8 mouse cellular contexts compared by ENCODE assay signal in the genomic region with DNA sequence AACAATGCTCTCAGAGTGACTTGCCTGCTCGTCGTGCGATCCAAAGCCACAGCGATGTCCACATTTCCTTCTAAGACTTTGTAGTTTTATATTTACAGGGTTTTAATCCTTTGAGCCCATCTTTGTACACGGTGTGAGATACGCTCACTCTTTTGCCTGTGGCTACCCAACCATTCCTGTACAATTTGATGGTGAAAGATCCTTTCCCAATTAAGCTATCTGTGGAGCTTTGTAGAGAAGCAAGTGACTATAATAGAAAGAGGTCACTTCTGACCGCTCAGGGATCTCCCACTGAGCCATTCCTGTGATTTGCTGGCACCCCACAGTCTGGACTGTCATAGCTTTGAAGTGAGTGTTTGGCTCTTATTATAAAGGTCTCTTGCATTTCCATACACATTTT. TPM values are rescaled to one million over a fixed set of nuclear protein-coding genes. Genes with fewer than 3 reads are reported as not detected.
DNase-seq lines count a peak whose midpoint lies in the region; ATAC-seq lines count a peak whose summit lies in the region.
"Had no signal": no experiment of that assay in that cellular context is flagged by ENCODE, and none has a peak within 500 bp of the region (broad histone marks: within the 10 kb centered on the region; RNA-seq: fewer than 3 reads in every experiment).

No protein-coding gene starts in this region.

- DNase-seq in hindbrain, embryonic 10.5 days (ENCODE audit: low spot score), result no peak
- no peak for DNase-seq in hindbrain, embryonic 14.5 days (ENCODE audit: low spot score)
- no peak for DNase-seq in neural tube, embryonic 11.5 days (ENCODE audit: low spot score)
- peak; percentile 15 for DNase-seq in midbrain, embryonic 14.5 days
- no peak for DNase-seq in T-cell, adult 2 months (ENCODE audit: low spot score)
- DNase-seq: thymus, postnatal 14 days had no signal

- 5% methylated on average over 7 of the region's 7 CpGs for WGBS in hindbrain, embryonic 10.5 days
- 4% methylated on average over 7 of the region's 7 CpGs for WGBS in hindbrain, embryonic 14.5 days
- WGBS in neural tube, embryonic 11.5 days, result 12% methylated on average over 7 of the region's 7 CpGs
- 11% methylated on average over 7 of the region's 7 CpGs for WGBS in neural tube, embryonic 15.5 days
- 5% methylated on average over 7 of the region's 7 CpGs for WGBS in forebrain, embryonic 13.5 days
- WGBS in midbrain, embryonic 14.5 days, result 5% methylated on average over 7 of the region's 7 CpGs

- peaks cover 29% of the 10 kb centered on the region for H3K27me3 ChIP-seq in hindbrain, embryonic 10.5 days (ENCODE audit: insufficient read depth, poor library complexity, severe bottlenecking)
- peaks cover 21% of the 10 kb centered on the region for H3K27me3 ChIP-seq in hindbrain, embryonic 14.5 days (ENCODE audit: control insufficient read depth, insufficient read depth, low read length)
- 0 out of 2 replicates have a peak, but pooled peaks cover 3% of the 10 kb centered on the region for H3K27me3 ChIP-seq in neural tube, embryonic 11.5 days (ENCODE audit: control insufficient read depth, insufficient read depth, low read length)
- H3K27me3 ChIP-seq in neural tube, embryonic 15.5 days (replicated peaks), result peaks cover 17% of the 10 kb centered on the region
- H3K27me3 ChIP-seq in forebrain, embryonic 13.5 days, result peaks cover 21% of the 10 kb centered on the region
- H3K27me3 ChIP-seq in midbrain, embryonic 14.5 days (ENCODE audit: control insufficient read depth, insufficient read depth, low read length), result peaks cover 20% of the 10 kb centered on the region

- H3K9me3 ChIP-seq in hindbrain, embryonic 10.5 days, result no peaks in the 10 kb centered on the region
- no peaks in the 10 kb centered on the region for H3K9me3 ChIP-seq in hindbrain, embryonic 14.5 days (ENCODE audit: control insufficient read depth, low read length)
- no peaks in the 10 kb centered on the region for H3K9me3 ChIP-seq in neural tube, embryonic 11.5 days (ENCODE audit: control insufficient read depth, low read length)
- H3K9me3 ChIP-seq in neural tube, embryonic 15.5 days (replicated peaks), result no peaks in the 10 kb centered on the region
- H3K9me3 ChIP-seq in forebrain, embryonic 13.5 days (replicated peaks), result no peaks in the 10 kb centered on the region
- no peaks in the 10 kb centered on the region for H3K9me3 ChIP-seq in midbrain, embryonic 14.5 days (ENCODE audit: control insufficient read depth, low read length)

- H3K4me3 ChIP-seq in hindbrain, embryonic 10.5 days, result peak overlapping the region; percentile 9
- no peak overlapping the region for H3K4me3 ChIP-seq in hindbrain, embryonic 14.5 days (replicated peaks; ENCODE audit: low read length)
- no peak overlapping the region for H3K4me3 ChIP-seq in neural tube, embryonic 11.5 days (ENCODE audit: low read depth, low read length)
- no peak overlapping the region for H3K4me3 ChIP-seq in neural tube, embryonic 15.5 days (replicated peaks)
- no peak overlapping the region for H3K4me3 ChIP-seq in forebrain, embryonic 13.5 days
- H3K4me3 ChIP-seq in midbrain, embryonic 14.5 days (replicated peaks; ENCODE audit: low read depth, low read length), result no peak overlapping the region

- no peak overlapping the region for H3K27ac ChIP-seq in hindbrain, embryonic 10.5 days
- H3K27ac ChIP-seq in hindbrain, embryonic 14.5 days, result no peak overlapping the region
- no peak overlapping the region for H3K27ac ChIP-seq in neural tube, embryonic 11.5 days (ENCODE audit: low read depth, low read length)
- no peak overlapping the region for H3K27ac ChIP-seq in neural tube, embryonic 15.5 days (replicated peaks)
- H3K27ac ChIP-seq in forebrain, embryonic 13.5 days, result no peak overlapping the region
- H3K27ac ChIP-seq in midbrain, embryonic 14.5 days (replicated peaks; ENCODE audit: low read depth, low read length), result no peak overlapping the region

- no peak overlapping the region for H3K4me2 ChIP-seq in hindbrain, embryonic 14.5 days (replicated peaks)
- H3K4me2 ChIP-seq in neural tube, embryonic 11.5 days (ENCODE audit: low read depth), result peak overlapping the region; percentile 26; the same call in 1 of the 2 replicates
- H3K4me2 ChIP-seq in neural tube, embryonic 15.5 days, result no peak overlapping the region
- peak overlapping the region; percentile 32 for H3K4me2 ChIP-seq in forebrain, embryonic 13.5 days
- H3K4me2 ChIP-seq in midbrain, embryonic 14.5 days (ENCODE audit: low read length), result peak overlapping the region; percentile 3; the same call in 1 of the 2 replicates

- no peak overlapping the region for H3K9ac ChIP-seq in hindbrain, embryonic 14.5 days
- no peak overlapping the region for H3K9ac ChIP-seq in neural tube, embryonic 11.5 days (ENCODE audit: low read length)
- H3K9ac ChIP-seq in neural tube, embryonic 15.5 days (replicated peaks), result no peak overlapping the region
- H3K9ac ChIP-seq in forebrain, embryonic 13.5 days, result no peak overlapping the region
- no peak overlapping the region for H3K9ac ChIP-seq in midbrain, embryonic 14.5 days (replicated peaks; ENCODE audit: low read length)

- no peak for ATAC-seq in hindbrain, embryonic 14.5 days (ENCODE audit: low FRiP score)
- ATAC-seq in neural tube, embryonic 11.5 days (ENCODE audit: insufficient read depth, low FRiP score, low TSS enrichment), result no peak
- no peak for ATAC-seq in neural tube, embryonic 15.5 days (ENCODE audit: low FRiP score)
- ATAC-seq in forebrain, embryonic 13.5 days, result no peak
- ATAC-seq in midbrain, embryonic 14.5 days (ENCODE audit: low FRiP score, low TSS enrichment), result no peak

- no peaks in the 10 kb centered on the region for H3K36me3 ChIP-seq in hindbrain, embryonic 10.5 days
- H3K36me3 ChIP-seq in hindbrain, embryonic 14.5 days (replicated peaks; ENCODE audit: control insufficient read depth, insufficient read depth), result no peaks in the 10 kb centered on the region
- H3K36me3 ChIP-seq in neural tube, embryonic 11.5 days (ENCODE audit: control insufficient read depth, insufficient read depth, low read length), result no peaks in the 10 kb centered on the region
- no peaks in the 10 kb centered on the region for H3K36me3 ChIP-seq in neural tube, embryonic 15.5 days
- no peaks in the 10 kb centered on the region for H3K36me3 ChIP-seq in forebrain, embryonic 13.5 days (ENCODE audit: poor library complexity, severe bottlenecking)
- H3K36me3 ChIP-seq in midbrain, embryonic 14.5 days (ENCODE audit: control insufficient read depth, insufficient read depth, low read length), result no peaks in the 10 kb centered on the region

- peaks cover 14% of the 10 kb centered on the region for H3K4me1 ChIP-seq in hindbrain, embryonic 10.5 days (replicated peaks)
- no peaks in the 10 kb centered on the region for H3K4me1 ChIP-seq in hindbrain, embryonic 14.5 days (replicated peaks; ENCODE audit: control insufficient read depth, insufficient read depth, low read length)
- peaks cover 2% of the 10 kb centered on the region; the same call in 1 of the 2 replicates for H3K4me1 ChIP-seq in neural tube, embryonic 11.5 days (ENCODE audit: control insufficient read depth, insufficient read depth, low read length)
- H3K4me1 ChIP-seq in neural tube, embryonic 15.5 days, result no peaks in the 10 kb centered on the region
- 0 out of 2 replicates have a peak, but pooled peaks cover 4% of the 10 kb centered on the region for H3K4me1 ChIP-seq in forebrain, embryonic 13.5 days
- H3K4me1 ChIP-seq in midbrain, embryonic 14.5 days (ENCODE audit: control insufficient read depth, insufficient read depth, low read length), result no peaks in the 10 kb centered on the region

RNA-seq across cellular contexts. Expression of gene Sec61a1, which starts 48.0 kb away (rescaled TPM):
- 206 and 228 TPM in 2 replicates for polyA plus RNA-seq in hindbrain, embryonic 10.5 days (2016; fragmentation: Nextera tagmentation; extraction: Ambion mirVana)
- polyA plus RNA-seq in hindbrain, embryonic 14.5 days (2014; fragmentation: Nextera tagmentation; extraction: Ambion mirVana), result 140 and 155 TPM in 2 replicates
- polyA plus RNA-seq in neural tube, embryonic 11.5 days (2014; fragmentation: Nextera tagmentation; extraction: Ambion mirVana), result 190 and 195 TPM in 2 replicates
- polyA plus RNA-seq in neural tube, embryonic 15.5 days (2015; fragmentation: Nextera tagmentation; extraction: Ambion mirVana), result 138 and 161 TPM in 2 replicates
- polyA plus RNA-seq in forebrain, embryonic 13.5 days (2015; fragmentation: Nextera tagmentation; extraction: Ambion mirVana), result 153 and 170 TPM in 2 replicates
- polyA plus RNA-seq in midbrain, embryonic 14.5 days (2014; fragmentation: Nextera tagmentation; extraction: Ambion mirVana), result 136 and 157 TPM in 2 replicates

Comparison
In these comparisons a context has a peak if more than half of its experiments do, and no peak if none do; other contexts are left out.
1. H3K4me2 ChIP-seq: peak in neural tube, embryonic 11.5 days (single experiment), forebrain, embryonic 13.5 days (single experiment) and midbrain, embryonic 14.5 days (single experiment); none in hindbrain, embryonic 14.5 days (single experiment) and neural tube, embryonic 15.5 days (single experiment).